Mouse (Mus musculus) liver, postnatal 0 days (tissue): ENCODE data around the gene Crybg2. TPM values are rescaled to one million over a fixed set of nuclear protein-coding genes. Genes with fewer than 3 reads are reported as not detected.

ENCODE experiments used
- ATAC-seq: fragments of 200-750 bp; cut with Nextera tagmentation; 2 replicates; pipeline ENCODE4 v1.8.0; 2017; ENCODE audit warnings: mild to moderate bottlenecking, moderate library complexity
- DNase-seq: peaks from one replicate; pipeline ENCODE4 v3.0.0-alpha.2; 2016
- H3K27ac ChIP-seq: fragments of 300-500 bp; sonication (generic); 2 replicates; pipeline ENCODE4 v1.5.1; 2014; ENCODE audit warnings: antibody characterized with exemption, moderate library complexity, mild to moderate bottlenecking, low read depth
- H3K27me3 ChIP-seq: fragments of 300-500 bp; sonication (generic); 2 replicates; pipeline ENCODE4 v1.6.1; 2014; ENCODE audit warnings: low read length, control low read depth, mixed read lengths; ENCODE audit not compliant: insufficient read depth
- H3K36me3 ChIP-seq: fragments of 300-500 bp; sonication (generic); replicated peaks from 2 replicates; pipeline ENCODE4 v1.6.1; 2014; ENCODE audit warnings: mild to moderate bottlenecking, control low read depth, low read length, moderate library complexity, mixed read lengths; ENCODE audit not compliant: insufficient read depth
- H3K4me1 ChIP-seq: fragments of 300-500 bp; sonication (generic); 2 replicates; pipeline ENCODE4 v1.6.1; 2014; ENCODE audit warnings: antibody characterized with exemption, mild to moderate bottlenecking, control low read depth; ENCODE audit not compliant: insufficient read depth
- H3K4me2 ChIP-seq: fragments of 300-500 bp; sonication (generic); 2 replicates; pipeline ENCODE4 v1.6.1; 2014; ENCODE audit warnings: low read depth, mild to moderate bottlenecking, low read length, moderate library complexity, mixed read lengths
- H3K4me3 ChIP-seq: fragments of 300-500 bp; sonication (generic); 2 replicates; pipeline ENCODE4 v1.5.1; 2014; ENCODE audit warnings: low read depth, low read length
- H3K9ac ChIP-seq: fragments of 300-500 bp; sonication (generic); replicated peaks from 2 replicates; pipeline ENCODE4 v1.6.1; 2014; ENCODE audit warnings: mild to moderate bottlenecking, moderate library complexity
- H3K9me3 ChIP-seq: fragments of 300-500 bp; sonication (generic); 2 replicates; pipeline ENCODE4 v1.6.1; 2016; ENCODE audit warnings: mild to moderate bottlenecking, control low read depth, low read length, mixed read lengths
- CTCF ChIP-seq: sonication (generic); IDR thresholded peaks from 2 replicates; pipeline ENCODE4 v1.5.1; 2016; ENCODE audit warnings: antibody characterized with exemption, low read depth
- EP300 ChIP-seq: IDR thresholded peaks from 2 replicates; pipeline ENCODE4 v1.6.1; 2016; ENCODE audit warnings: antibody characterized with exemption, low read depth, mild to moderate bottlenecking
- WGBS: fragments of 180-500 bp; shearing (Covaris S2); extraction: QIAGEN DNeasy Blood & Tissue Kit; methylation state at CpG from one replicate; pipeline ENCODE4 v1.1.7; 2014; ENCODE audit not compliant: insufficient replicate concordance; 5-methylcytosine and 5-hydroxymethylcytosine counted together
- polyA plus RNA-seq: library from polyadenylated mRNA; unstranded; fragments of >200 nt; fragmentation: Nextera tagmentation; extraction: Ambion mirVana; gene quantifications from 2 replicates; pipeline ENCODE4 v1.2.1, GENCODE M21; 2015

Crybg2 gene
- polyA plus RNA-seq, 1 experiment from 2014 or later: 1.4 TPM

DNA sequence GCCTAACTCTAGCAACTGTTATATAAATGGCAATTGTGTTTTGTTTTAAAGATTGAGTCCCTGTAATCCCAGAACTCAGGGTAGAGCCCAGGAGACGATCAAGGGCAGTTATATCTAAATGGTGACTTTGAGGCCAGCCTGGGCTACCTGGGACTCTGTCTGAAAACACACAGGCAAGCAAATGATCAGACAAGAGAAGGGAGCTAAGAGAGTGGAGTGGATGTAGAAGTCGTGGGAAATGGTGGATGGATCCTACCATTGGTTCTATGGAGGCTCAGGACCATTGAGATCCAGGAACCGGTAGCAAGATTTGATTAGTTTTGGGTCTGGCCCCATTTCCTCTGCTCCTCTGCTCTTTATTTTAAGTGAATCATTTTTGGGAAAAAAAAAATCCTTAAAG lies 35.5 kb downstream of the Crybg2 start:
- 82% methylated on average over 3 of the region's 3 CpGs for WGBS
- no peak for ATAC-seq
- no peaks in the 10 kb centered on the region for H3K9me3 ChIP-seq
- H3K4me3 ChIP-seq: no peak overlapping the region
- peak overlapping the region; percentile 85 for H3K27ac ChIP-seq
- no peak for DNase-seq
- H3K4me1 ChIP-seq: peaks cover 14% of the 10 kb centered on the region
- no peak overlapping the region for H3K4me2 ChIP-seq
- TF ChIP-seq CTCF: no peak
- TF ChIP-seq EP300: no peak
- H3K27me3 ChIP-seq: no peaks in the 10 kb centered on the region
- H3K36me3 ChIP-seq: no peaks in the 10 kb centered on the region
- H3K9ac ChIP-seq: no peak overlapping the region

DNA sequence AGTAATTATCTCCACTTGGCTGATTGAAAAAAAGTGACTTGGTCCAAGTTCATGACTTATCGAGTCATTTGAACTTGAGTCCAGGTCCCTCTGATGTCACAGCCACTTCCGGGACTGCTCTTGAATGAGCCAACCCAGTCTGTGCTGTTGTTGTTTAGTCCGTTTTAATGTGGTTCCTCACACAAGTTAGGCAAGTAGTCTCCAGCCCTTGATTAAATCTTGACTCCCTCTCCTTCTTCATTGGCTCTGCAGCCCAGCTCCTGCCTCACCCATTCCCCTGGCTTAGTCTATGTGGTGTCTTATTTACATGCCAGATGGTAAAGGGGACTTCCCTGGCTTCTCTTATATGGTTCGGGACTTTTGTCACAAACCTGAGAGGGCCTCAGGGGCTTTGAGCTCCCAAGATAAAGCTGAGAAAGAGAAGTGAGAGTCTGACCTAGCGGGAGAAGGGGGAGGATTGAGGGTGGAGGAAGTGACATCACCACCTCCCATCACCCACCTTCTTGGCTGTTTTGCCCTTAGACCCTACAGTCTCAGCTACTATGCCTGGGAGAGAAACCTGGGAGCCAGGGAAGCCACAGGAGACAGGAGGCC lies 36.5 kb downstream of the Crybg2 start:
- DNase-seq (peak; percentile 37), ATAC-seq (peak; percentile 51)
- WGBS: 38% methylated on average over 5 of the region's 5 CpGs
- Histone ChIP-seq H3K4me2 (0 out of 2 replicates have a peak overlapping the region, but pooled peaks have one; percentile 16), H3K4me3 (no peak overlapping the region), H3K9ac (no peak overlapping the region), H3K4me1 (peaks cover 18% of the 10 kb centered on the region), H3K36me3 (no peaks in the 10 kb centered on the region), H3K27me3 (no peaks in the 10 kb centered on the region), H3K27ac (peak overlapping the region; percentile 85), H3K9me3 (no peaks in the 10 kb centered on the region)
- peak; percentile 29; the same call in 1 of the 2 replicates for TF ChIP-seq EP300
- TF ChIP-seq CTCF: no peak

DNA sequence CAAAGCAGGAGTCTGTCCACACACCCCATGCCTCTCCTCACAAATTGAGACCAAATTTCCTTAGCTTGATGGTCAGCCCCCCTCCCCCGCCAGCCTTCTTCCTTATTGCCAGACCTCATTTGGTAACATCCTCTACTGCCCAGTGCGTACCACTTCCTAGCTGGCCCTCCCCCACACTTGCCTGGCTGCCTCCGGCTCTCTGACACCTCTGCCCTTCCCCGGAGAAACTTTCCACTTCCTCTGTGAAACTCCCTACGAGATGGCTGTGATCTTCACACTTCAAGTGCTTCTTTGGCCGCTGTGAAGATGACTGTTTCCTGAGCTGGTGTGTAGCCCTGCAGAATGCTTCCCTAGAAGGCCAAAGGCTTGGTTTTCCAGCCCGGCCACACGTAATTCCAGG lies 38.0 kb downstream of the Crybg2 start:
- no peak overlapping the region for H3K9ac ChIP-seq
- ATAC-seq: peak; percentile 37
- no peak overlapping the region for H3K4me3 ChIP-seq
- DNase-seq: peak; percentile 77
- 31% methylated on average over 8 of the region's 8 CpGs for WGBS
- H3K4me1 ChIP-seq: peaks cover 24% of the 10 kb centered on the region
- no peaks in the 10 kb centered on the region for H3K36me3 ChIP-seq
- TF ChIP-seq EP300 (no peak), CTCF (no peak)
- H3K9me3 ChIP-seq: no peaks in the 10 kb centered on the region
- H3K4me2 ChIP-seq: peak overlapping the region; percentile 38; the same call in 1 of the 2 replicates
- no peaks in the 10 kb centered on the region for H3K27me3 ChIP-seq
- peak overlapping the region; percentile 85 for H3K27ac ChIP-seq

- Histone ChIP-seq H3K4me3 (no peak overlapping the region), H3K27me3 (no peaks in the 10 kb centered on the region), H3K36me3 (no peaks in the 10 kb centered on the region), H3K9me3 (no peaks in the 10 kb centered on the region), H3K27ac (0 out of 2 replicates have a peak overlapping the region, but pooled peaks have one; percentile 11), H3K9ac (no peak overlapping the region), H3K4me1 (peaks cover 24% of the 10 kb centered on the region), H3K4me2 (no peak overlapping the region)
- DNase-seq (no peak), ATAC-seq (no peak)
- no peak for TF ChIP-seq CTCF
- TF ChIP-seq EP300: no peak
- WGBS: 76% methylated on average over 4 of the region's 4 CpGs
Observed at GRCm38 (mm10) chr4:134100245-134100644, 39.6 kb downstream of the Crybg2 start.

- 18% methylated on average over 32 of the region's 34 CpGs for WGBS
- H3K4me1 ChIP-seq: peaks cover 22% of the 10 kb centered on the region
- no peak for TF ChIP-seq EP300
- TF ChIP-seq CTCF: no peak
- peak within 1 kb of the TSS; percentile 67 for H3K4me3 ChIP-seq
- H3K27me3 ChIP-seq: no peaks in the 10 kb centered on the region
- H3K4me2 ChIP-seq: peak within 1 kb of the TSS; percentile 87
- no peak within 1 kb of the TSS for H3K27ac ChIP-seq
- peak; percentile 96 for ATAC-seq
- no peaks in the 10 kb centered on the region for H3K36me3 ChIP-seq
- no peaks in the 10 kb centered on the region for H3K9me3 ChIP-seq
- DNase-seq: peak; percentile 88
- peak within 1 kb of the TSS; percentile 55 for H3K9ac ChIP-seq
Observed at GRCm38 (mm10) chr4:134101979-134102741, 41.5 kb downstream of the Crybg2 start, which contains the start of gene Ubxn11. TSS of gene Ubxn11 (plus strand) at chr4:134102570.

DNA sequence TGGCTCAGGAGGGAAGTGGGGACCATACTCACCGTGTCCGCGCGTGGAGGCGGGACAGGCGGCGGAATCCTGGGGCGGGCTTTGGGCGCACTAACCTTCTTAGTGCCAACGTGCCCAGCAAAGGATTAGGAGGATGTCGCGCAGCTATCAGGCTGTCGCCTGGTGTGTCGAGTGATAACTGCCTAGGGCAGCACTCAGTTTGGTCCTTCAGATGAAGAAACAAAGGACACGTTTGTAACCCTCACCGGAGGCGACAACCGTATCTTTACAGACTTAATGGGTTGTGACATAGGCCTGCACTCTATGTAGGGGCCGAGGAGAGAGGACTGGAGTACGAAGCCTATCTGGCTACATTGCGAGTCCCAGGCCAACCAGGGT lies 42.1 kb downstream of the Crybg2 start:
- Histone ChIP-seq H3K27me3 (no peaks in the 10 kb centered on the region), H3K4me1 (peaks cover 22% of the 10 kb centered on the region), H3K36me3 (no peaks in the 10 kb centered on the region), H3K4me2 (peak overlapping the region; percentile 87), H3K27ac (no peak overlapping the region), H3K9me3 (no peaks in the 10 kb centered on the region), H3K4me3 (peak overlapping the region; percentile 67), H3K9ac (peak overlapping the region; percentile 55)
- DNase-seq (no peak), ATAC-seq (peak; percentile 63)
- WGBS: 4% methylated on average over 21 of the region's 21 CpGs
- TF ChIP-seq EP300 (no peak), CTCF (no peak)
